Mouse (Mus musculus): ENCODE measurements around the gene Ssmem1. TPM values are rescaled to one million over a fixed set of nuclear protein-coding genes. Genes with fewer than 3 reads are reported as not detected.
A peak's percentile ranks its signal among the peaks of the same experiment; 100 is the strongest.

Ssmem1 gene
- under 1 TPM in 1 of 4 experiments, not detected in 3; 0.40 TPM for total RNA-seq (2022)

DNA sequence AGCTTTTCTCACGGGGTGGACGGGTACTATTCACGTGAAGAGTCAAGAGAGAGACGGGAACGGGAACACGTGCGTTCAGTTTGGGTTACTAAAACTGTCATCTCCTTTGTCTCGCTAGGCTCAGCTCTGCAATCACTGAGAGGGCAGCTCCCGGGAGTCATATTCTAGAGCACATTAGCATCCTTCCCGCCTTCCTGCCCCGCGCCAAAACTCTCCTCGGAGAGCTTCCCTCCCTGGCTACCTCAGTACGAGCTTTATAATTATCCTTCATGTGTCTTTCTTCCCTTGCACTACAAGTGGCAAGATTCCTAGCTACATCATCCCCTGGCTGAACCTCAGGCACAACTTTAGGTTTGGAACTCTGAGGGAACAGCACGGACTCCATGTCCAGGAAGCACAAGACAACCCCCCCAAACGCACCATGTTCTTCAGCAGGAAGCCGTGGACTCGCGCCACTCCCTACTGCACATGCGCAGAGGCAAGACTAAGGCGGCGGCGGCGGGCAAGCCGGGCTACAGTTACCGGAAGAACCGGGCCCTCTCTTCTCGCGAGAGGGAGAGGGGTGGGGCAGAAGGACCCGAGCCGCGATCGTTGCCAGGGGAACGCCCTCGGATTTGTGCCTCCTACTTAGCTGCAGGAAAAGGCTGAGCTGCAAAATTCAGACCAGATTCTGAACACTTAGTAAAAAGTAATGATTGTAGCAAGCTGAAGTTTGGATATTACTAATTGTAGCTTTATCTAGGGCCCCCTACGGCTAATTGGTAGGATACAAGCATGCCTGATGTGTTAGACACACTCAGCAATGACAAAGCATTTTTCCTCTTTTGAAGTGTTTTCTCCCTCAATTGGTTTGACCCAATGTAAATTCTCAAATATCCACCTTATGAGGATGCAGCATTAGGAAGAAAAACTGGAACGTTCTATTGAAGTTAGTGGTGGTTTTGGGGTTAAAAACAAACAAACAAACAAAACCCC is at the start of gene Ssmem1, which contains the start of gene Tmem209:
Gene Ssmem1, plus strand, starts transcription at position 585 of the 975 bp plus-strand sequence.
Gene Tmem209, minus strand, starts transcription at position 519 of the 975 bp plus-strand sequence.
- DNase-seq (ENCODE audit: low spot score): peak; percentile 100

DNA sequence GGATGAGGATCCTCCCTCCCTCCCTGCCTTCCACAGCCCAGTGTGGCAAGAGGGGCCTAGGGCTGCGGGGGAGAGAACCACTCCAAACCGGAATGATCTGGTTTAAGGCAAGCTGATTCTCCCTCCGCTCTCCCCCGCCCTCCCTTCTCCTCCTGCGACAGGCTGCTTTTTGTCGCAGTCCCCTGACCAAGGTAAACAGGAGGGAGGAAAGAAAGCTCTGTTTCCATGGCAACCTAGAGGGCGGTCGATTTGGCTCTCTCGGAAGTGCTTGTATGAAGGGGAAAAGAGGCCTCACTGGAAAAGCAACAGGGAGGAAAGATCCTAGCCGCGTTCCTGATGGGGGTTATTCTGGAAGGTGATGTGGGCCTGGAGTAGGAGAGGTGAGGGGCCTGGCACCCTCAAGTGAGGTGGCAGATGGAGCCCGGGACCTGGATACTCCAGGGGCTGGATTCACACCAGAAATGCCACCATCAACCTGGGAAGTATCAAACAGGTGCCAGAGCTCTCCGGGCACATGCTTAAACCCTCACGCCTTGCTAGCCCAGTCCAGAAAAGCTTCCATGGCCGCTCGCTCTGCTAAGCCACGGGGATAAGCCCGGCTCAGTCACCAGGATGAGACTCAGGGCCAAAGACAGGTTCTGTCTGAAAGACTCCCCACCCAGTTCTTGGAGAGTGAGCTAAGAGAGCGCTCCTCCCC is 48.8 kb upstream of the Ssmem1 start:
- DNase-seq (ENCODE audit: low spot score): no peak

DNA sequence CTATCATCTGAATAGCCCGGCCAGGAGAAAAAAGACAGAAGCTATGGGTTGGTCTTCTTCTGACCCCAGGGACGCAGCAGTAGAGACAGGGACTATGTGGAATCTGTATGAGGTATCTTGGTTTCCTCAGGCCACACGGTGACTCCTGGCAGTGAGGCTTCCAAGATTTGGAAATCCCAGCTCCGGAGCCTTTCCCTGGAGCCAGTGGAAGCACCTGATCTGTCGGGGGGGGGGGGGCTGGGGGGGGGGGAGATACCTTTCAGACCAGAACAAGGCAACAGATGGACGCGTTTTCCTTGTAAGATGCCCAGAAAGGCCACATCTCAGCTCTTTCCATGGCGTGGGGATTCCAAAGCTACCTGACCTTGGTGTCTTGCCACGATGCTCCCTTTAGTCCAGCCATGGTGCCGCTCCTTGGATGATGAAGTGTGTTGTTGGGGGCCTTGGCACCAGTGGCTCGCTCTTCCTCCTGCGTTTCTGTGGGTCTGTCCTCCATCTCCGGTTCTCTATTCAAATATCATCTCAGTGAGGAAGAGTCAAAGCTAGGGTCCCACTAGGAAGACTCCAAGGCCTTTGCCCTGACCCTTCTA is 47.8 kb upstream of the Ssmem1 start:
- DNase-seq (ENCODE audit: low spot score): no peak

DNA sequence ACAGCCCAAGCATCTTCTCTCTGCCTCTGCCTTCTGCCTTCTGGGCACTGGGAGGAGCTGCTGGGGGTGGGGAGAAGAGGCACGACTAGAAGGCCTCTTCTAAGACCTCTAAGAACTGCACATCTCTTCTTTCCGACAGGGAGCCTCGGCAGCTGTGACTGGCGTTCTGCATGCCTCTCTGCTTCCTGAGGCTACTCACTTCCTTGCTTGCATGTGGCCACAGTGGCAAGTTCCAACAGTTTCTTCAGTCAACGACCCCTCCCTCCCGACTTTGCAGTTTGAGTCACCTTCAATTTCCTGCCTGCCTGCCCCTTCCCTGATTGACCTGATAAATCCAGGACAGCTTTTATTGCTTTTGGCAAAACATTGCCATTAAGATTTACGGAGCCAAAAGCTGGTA is 46.8 kb upstream of the Ssmem1 start:
- DNase-seq (ENCODE audit: low spot score): no peak

DNA sequence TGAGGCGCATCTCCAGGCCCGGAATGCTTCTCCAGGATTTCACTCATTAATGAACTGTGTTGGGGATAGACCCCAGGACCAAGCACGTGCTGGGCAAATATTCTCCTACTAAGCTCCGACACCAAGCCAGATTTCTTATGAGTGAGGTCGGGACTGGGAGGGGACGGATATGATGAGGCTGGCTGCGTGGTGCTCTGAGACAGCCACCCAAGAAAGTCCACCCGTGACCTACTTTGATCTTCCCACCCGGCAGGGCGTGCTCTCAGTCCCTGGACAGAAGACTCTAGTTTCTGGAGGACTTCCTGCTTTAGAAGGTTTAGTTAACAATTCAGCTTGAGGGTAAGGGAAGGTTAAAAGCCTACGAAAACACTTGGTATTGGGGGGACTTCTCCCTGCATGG is 44.1 kb upstream of the Ssmem1 start:
- no peak for DNase-seq (ENCODE audit: low spot score)

DNA sequence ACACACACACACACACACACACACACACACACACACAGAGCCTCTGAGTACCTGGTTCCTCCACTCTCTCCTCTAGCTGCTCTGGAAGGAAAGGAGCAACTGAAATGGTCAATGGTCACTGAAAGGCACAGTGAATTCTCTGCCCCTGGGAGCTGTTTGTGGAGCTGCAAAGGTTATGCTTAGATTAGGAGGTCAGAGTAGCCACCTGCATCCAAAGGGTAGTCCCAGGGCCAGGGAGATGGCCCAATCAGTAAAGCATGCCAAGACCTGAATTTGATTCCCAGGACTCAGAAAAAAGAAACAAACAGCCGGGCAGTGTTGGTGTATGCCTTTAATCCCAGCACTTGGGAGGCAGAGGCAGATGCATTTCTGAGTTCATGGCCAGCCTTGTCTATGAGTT is 41.6 kb upstream of the Ssmem1 start:
- DNase-seq (ENCODE audit: low spot score): no peak

DNA sequence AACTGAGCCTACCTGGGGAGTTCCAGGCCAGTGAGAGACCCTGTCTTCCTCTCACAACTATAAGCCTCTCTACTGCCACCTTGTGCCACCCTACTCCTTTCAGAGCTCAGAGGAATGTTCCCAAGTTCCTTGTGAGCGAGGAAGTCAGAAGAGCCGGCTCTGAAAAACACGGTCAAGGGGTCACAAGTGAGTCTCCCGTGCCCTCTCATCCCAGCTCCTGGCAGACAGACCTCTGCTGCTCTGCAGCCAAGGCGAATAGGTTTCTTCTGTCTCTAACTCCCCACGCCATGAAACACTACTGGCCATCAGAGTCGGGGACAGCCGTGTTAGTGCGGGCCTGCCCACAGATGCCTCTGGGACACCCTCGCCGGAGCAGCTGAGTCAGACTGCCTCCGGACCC is 41.0 kb upstream of the Ssmem1 start:
- DNase-seq (ENCODE audit: low spot score): no peak

DNA sequence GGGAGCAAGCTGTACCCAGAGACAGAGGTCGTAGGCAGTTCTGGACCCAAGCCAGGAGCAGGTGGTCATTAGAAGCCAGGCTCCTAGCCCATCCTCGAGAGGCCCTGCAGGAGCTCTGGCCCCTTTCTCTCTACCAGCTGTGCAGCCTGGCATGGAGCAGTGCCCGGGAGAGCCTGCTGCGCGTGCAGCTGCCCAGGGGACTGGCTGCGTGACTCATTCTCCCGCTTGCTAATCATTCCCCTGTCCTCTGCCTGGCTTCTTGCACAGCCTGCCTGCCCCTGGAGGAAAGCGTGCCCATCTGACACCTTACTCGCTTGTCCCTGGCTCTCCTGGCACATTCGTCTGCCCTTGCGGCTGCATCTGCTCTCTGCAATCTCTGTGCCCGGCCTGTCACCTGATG is 40.3 kb upstream of the Ssmem1 start:
- DNase-seq (ENCODE audit: low spot score): no peak

DNA sequence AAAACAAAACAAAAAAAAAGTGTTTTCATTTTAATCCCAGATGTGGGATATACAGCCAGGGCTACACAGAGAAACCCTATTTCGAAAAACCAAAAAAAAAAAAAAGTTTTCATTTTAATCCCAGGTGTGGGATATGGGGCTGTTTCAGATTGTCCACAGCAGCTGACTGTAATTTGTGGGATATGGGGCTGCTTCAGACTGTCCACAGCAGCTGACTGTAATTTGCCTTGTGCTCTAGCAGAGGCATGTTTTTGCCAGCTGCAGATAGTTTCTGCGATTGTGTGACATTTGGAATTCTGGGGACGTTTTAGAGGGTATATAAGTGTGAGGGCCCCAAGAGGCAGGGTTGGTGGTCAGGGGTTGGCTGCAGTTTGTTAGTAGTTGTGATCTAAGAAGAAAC is 37.9 kb upstream of the Ssmem1 start:
- no peak for DNase-seq (ENCODE audit: low spot score)

DNA sequence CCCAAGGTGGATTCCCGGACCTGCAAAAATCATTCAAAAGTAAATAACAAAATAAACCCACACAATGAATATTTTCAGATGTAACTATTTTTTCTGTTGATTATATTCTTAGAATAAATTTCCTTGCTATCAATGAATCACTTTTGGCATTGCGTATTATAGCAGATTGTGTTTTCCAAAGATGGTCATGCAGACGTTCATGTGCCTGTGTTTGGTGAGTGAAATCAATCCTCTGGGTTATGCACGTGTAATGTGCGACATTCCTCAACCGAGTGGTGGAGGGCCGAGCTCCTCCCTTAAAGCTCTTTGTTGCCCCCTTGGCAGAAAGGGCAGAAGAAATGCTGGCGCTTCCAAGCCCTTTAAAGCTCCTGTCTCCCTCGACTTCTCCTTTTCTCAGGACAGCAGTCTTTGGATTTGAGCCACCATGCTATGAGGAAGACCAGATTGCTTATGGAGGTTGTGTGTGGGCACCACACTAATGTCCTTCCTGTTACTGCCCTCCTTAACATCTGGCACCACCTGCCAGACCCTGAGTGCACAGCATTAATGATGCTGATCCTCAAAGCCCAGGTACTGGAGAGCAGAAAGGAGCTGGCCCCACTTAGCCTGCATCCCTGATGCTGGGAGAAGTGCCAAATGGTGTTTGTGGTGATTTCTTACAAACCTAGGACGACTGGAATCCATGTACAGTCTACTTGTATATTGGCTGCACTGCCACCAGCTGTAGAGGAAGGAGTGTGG is 33.5 kb upstream of the Ssmem1 start:
- DNase-seq (ENCODE audit: low spot score): no peak

DNA sequence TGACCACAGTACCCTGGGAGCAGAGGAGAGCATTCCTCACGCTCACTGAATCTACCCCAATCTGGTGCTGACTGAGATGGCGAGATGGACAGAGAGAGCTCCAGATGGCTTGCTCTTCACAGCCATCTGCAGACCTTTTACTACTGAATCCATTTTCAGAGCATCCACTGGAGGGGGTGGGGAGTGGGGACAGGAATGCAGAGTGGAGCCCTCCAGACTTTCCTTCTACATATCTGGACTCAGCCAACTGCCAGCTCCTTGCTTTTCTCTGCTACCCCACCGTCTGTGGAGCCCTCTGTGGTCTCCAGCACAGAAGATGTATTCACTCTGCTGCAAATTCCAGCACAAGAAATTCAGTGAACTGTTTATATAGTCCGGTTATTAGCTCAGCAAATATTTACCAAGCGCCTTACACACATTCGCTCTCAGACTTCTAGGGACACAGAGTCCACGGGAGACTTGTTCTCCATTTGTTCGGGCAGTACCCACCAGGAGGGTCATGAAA is 32.4 kb upstream of the Ssmem1 start:
- no peak for DNase-seq (ENCODE audit: low spot score)

DNA sequence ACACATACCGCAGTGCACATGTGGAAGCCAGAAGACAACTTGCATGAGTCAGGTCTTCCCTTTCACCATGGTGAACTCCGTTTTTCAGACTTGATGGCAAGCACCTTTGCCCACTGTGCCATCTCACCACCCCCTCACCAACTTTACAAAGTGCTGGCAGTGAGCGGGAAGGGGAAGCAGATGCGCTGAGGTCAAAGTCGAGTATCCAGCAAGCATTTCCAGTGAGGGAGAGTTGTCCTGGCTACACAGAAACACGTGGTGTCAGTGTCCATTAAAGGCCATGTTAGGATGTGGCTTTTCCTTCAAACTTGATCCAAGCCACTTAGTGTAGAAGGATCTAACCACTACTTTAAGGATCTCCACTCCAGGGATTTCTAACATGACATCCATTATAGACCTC is 31.9 kb upstream of the Ssmem1 start:
- no peak for DNase-seq (ENCODE audit: low spot score)

DNA sequence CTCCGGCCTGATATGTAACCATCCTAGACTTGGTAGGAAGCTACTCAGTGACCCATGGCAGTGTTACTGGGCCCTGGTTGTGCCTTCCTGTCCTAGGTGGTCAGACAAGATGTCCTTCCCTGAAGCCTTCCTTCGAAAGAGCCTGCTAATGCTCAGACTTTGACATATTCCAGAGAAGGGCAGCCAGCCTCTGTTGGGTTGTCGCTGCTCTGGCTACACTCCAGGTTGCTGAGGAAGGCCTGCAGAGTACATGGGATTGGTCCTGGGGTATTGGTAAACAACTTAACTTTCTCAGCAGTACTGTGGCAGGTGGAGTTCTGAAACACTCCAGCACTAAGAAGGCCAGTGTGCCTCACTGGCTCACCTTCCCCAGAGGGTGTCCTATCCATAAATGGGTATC is 30.2 kb upstream of the Ssmem1 start:
- DNase-seq (ENCODE audit: low spot score): no peak

DNA sequence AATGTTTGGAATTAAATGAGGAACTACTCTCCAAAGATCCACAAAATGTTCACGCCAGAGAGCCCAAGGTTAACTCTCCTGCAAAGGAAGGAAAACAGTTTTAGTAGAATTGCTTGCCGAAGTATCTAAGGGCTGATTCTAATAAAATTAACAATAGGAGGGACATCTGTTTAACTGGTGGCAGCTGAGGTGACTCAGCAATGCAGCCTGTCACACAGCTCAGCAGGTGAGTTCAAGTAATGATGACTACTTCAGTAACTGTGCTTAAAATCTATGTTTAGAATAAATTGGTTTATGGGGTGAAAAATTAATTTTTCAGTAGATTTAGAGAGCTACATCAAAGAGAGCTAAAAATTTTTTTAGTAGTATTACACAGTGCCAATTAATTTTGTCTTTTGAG is 26.7 kb upstream of the Ssmem1 start:
- DNase-seq (ENCODE audit: low spot score): no peak

DNA sequence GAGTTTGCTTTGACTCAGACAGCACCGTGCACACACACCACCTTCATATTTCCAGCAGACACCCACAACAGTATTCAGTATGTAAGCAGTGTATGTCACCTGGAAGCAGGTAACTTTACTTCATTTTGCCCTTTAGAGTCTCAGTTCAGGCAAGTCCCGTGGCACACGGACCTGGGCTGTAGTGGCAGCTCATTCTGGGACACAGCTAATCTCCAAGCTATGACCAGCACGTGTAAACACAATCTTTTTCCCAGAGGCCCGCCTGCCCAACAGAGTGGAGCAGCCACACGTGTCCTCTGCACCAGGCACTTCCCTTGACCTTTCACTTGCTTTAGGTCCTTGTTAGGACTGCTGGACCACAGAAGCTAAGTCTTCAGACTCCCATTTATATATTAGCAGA is 23.1 kb upstream of the Ssmem1 start:
- DNase-seq (ENCODE audit: low spot score): no peak

DNA sequence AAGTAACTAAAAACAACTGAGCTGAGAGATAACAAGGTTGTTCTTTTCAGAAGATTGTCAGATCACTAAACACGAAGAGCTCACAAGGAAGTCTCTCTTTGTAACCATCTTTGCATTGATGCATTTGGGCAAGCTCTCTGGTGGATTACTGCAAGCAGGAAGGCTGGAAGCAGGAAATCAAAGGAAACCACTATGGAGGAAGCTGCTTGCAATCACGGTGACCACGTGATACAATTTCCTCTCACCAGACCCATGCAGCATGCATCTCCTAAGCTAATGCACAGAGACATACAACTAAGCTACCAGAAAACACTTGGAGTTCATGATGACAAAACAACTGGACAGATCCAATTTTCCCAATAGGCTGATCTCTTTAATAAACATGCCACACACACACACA is 10.6 kb upstream of the Ssmem1 start:
- no peak for DNase-seq (ENCODE audit: low spot score)

DNA sequence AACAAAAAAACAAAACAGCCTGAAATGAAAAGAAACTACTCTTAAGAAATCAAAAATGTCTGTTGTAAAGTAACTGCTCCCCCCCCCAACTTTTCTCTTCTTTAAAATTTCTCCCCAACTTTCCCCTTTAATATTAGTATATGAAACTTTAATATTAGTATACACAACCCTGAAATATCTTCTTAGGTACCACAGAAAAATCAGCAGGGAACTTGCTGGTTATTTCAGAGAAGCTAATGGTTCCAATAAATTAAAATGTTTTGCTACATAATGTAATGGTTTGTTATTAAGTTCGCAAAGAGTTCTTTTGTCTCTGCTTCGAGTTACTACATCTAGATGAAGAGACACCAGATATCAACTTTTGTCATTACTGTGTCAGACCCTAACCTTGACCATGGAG is 825 bp upstream of the Ssmem1 start:
- no peak for DNase-seq (ENCODE audit: low spot score)

DNA sequence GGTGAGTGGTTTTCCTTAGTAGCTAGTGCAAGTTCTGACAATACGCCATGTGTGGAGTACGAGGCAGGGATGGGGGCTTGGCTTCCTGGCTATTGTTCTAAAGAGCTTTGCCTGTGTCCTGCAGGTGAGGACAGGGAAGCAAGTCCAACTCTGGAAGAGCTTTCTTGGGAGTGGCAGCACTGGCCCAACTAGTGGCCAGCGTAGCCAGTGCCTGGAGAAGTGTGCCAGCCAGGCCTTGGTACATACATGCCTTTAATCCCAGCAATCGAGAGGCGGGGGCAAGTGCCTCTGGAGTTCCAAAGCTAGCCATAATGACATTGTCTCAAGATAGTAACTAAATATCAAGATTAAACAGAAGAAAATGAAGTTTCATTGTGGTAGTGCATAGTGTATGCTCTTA is 642 bp downstream of the Ssmem1 start:
- no peak for DNase-seq (ENCODE audit: low spot score)

DNA sequence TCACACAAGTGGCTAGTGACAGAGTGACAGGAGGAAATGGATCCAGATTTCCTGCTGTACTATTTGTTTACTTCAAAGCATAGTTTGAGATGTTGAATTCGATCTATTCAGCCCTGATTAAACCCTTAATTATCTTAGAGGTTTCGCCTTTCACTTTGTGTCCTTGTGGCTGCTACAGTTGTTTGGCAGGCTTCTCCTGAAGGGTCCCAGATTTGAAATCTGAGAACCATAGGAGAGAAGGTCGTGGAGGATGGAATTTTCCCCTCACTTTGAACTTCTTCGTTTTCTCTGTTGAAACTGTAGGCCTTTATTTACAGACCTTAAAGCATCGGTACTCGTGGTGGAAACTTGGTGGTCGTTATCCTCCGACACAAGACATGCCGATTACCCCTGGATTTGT is 4.6 kb downstream of the Ssmem1 start:
- no peak for DNase-seq (ENCODE audit: low spot score)

DNA sequence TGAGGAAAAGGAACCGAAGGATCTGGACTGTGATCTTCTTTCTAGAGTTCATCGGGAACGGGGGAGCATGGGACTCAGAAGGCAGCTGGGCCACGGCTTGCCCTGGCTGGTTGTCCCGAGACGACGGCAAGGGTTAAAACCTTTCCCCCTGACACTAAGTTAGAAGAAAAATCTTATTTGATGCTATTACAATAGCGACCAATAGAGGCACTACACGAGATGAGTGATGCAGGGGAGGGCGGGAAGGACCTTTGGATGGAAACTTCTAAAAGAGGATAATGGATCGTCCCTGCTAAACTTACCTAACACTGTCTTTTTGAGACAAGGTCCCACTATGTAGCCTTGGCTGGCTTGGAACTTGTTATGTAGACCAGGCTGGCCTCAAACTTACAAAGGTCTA is 10.8 kb downstream of the Ssmem1 start:
- no peak for DNase-seq (ENCODE audit: low spot score)

DNA sequence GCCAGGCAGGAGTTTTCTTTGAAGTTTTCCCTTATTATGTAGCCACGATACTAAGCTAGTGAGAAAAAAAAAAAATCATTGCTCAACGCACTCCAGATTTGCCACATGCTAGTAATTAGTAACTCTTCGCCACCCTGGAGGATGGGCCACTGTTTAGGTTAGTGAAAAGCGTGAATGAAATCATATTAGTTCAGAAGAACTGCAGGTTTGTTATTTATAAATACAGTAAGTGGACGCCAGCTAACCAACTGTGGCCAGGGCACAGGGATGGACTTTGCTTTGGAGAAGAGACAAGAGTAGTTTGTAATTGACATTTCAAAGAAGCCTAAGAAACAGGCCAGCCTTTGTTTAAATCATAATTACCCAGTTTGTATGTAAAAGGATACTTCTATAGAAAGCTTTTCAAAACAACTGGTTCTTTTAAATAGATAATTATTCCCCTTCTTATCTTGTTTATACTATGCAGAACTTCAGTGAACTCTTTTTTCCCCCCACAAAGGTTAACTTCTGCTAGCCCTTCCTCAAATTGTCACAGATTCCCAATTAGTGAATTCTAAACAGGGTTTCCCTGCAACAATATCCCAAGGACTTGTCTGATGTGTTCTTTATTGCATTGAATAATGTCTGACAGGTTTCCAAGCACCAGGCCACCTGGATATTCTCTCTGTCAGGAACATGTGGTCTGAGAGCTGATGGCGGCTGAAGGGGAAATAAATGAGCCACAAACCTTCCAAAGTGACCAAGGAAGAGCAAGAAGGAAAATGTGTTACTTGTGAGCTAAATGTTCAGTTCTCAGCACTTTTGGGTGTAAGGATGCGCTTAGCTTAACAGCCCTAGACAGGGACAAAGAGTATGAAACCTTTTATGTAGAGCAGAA is 16.0 kb downstream of the Ssmem1 start:
- no peak for DNase-seq (ENCODE audit: low spot score)
